Mouse (Mus musculus): ENCODE measurements at regions not wholly inside any gene's neighbourhood (a gene's known extent, or its start where the extent isn't known, plus 50 kb on each side); places are given as distances from the start of the nearest gene placed in this dataset.

DNA sequence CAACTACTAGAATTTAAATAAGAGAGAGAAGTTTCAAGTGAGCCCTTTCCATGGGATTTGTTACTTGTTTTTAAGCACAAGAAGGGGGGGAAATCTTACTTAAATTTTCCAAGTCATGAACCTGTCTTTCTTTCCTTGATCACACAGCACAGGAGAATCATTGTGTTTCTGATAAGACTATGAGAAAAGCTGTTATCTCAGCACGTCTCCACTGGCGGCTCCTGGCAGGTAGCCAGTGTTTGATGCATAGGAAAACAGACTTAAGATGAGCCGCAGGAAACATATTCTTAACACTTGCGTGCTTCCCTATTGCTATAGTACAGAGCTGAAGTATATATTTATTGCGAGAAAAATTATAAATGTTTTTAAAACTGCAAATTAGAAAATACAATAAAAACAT, 920.3 kb downstream of the Efna5 start:
- no peak for DNase-seq

DNA sequence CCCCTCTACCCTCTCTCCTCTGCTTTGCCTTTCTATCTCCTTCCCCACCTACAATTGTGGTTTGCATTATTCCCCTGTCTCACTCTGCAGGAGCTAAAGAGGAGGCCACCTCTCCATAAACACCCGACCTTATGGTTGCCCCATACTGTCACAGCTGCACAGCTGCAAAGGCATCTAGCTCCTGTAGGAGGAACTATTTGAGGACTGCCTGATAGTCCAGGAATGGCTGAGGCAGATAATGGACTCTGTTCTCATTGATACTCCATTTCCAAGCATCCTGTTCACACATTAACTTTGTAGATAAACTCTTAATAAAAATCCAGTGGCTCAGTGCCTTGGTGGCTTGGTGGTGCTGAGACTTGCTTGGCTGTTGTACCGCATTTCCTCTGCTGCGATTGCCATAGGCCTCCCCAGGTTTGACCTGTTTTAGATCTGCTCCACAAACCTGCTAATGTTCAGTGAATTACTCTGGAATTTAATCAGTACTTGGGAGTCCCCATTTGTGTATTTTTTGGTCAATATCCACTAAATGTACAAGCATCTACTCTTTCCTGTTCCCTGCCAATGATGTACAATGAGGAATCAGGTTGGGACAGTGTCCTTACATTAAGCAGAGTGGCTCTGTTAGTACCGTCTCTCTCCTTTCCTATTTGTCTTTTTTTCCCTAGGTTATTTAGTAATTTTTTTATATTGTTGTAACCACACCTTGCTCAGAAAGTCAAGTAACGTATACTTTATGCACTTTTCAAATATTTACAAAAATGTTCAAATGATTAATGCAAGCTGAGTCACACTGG, 920.9 kb downstream of the Efna5 start:
- DNase-seq = no peak

- no peak for DNase-seq
Measured at GRCm38 (mm10) chr17:61917766-61918165, 963.4 kb downstream of the Efna5 start.

DNA sequence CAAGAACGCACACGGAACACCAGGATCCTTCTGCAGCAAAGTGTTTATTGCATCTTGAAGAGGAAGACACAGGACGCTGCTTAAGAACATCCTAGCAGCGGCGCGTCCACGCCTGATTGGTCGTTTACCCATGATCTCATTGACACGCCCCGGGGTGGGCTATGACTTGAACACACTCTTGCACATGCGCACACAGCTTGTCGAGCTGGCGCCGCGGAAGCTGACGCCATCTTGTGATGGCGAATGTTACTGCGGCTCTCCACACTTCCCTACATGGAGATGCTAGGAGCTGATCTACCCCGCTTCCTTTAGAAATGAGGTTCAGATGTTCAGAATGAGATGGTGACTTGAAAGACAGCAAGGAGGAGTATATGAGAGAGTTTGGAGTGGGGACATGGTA, 978.2 kb downstream of the Efna5 start:
- peak; percentile 82 for DNase-seq

DNA sequence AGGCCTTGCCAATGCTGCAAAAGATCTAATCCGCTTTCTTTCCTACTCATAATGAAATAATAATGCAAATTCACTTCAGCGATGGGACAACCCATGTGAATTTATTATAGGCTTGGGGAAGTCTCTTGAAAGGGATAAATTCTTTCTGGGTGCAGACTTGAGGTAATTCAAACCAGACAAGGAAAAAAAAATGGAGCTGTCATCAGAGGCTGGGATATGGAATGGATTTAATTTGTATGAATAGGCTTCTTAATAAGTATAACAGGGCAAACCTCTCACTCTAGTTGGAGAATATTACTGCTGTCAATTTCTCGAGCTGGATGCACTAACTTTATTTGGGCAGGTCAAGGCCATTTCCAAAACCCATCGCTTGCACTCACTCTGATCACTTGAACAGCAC, 990.5 kb downstream of the Efna5 start:
- DNase-seq = no peak

- no peak for DNase-seq
Measured at GRCm38 (mm10) chr17:61866154-61866553, 1015.0 kb downstream of the Efna5 start.

- DNase-seq = no peak
Measured at GRCm38 (mm10) chr17:61862437-61862836, 1018.7 kb downstream of the Efna5 start.

GRCm38 (mm10) chr17:61837555-61837954, 1043.6 kb downstream of the Efna5 start:
- DNase-seq = no peak

GRCm38 (mm10) chr17:61815490-61815889, 1065.6 kb downstream of the Efna5 start:
- peak; percentile 83 for DNase-seq

DNA sequence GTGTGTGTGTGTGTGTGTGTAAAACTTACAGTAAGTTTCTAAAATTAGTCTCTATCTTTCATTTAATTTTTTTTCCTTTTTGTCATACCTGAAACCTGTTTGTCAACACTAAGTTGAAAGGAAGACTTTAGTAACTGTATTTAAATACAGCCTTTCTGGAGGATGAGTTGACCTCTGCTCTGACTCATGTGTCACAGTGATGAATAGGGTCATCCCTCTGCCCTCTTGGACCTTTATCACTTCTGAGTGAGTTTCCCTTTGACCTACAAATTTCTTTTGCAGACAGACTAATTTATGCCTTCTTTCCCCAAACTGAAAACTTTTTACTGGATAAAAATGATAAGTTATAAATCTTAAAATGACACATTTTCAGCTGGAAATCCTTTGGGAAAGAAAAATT, 1112.8 kb downstream of the Efna5 start:
- no peak for DNase-seq

DNA sequence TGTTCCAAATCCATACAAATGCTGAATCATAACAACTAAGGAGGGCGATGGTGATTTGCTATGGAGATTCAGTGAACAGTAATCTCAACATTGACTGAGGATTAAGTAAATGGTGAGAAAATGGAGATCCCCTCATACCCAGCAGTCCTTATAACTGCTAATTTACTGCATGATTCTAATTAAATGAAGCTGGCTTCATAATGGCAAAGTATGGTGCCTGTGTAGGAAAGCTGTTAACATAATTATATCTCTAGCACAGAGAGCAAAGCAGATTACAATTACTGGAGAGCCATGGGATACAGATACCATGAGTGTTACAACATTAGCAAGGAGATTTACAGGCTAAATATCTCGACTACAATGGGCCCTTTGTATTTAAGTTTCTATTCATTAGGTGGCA, 1116.0 kb downstream of the Efna5 start:
- DNase-seq = no peak

Measured in heart, adult 11 months (tissue).